Mouse (Mus musculus) thymus, postnatal 14 days (tissue): ENCODE measurements around the gene Zfp169.
A peak's percentile ranks its signal among the peaks of the same experiment; 100 is the strongest.
"Not testable (repeated sequence)": the region's sequence is repeated elsewhere in the genome, so short reads cannot be mapped to it uniquely, and the experiment has no call there.

Experiments used
- DNase-seq: peaks from one replicate; pipeline ENCODE4 v3.0.0; 2021

Zfp169 gene

DNA sequence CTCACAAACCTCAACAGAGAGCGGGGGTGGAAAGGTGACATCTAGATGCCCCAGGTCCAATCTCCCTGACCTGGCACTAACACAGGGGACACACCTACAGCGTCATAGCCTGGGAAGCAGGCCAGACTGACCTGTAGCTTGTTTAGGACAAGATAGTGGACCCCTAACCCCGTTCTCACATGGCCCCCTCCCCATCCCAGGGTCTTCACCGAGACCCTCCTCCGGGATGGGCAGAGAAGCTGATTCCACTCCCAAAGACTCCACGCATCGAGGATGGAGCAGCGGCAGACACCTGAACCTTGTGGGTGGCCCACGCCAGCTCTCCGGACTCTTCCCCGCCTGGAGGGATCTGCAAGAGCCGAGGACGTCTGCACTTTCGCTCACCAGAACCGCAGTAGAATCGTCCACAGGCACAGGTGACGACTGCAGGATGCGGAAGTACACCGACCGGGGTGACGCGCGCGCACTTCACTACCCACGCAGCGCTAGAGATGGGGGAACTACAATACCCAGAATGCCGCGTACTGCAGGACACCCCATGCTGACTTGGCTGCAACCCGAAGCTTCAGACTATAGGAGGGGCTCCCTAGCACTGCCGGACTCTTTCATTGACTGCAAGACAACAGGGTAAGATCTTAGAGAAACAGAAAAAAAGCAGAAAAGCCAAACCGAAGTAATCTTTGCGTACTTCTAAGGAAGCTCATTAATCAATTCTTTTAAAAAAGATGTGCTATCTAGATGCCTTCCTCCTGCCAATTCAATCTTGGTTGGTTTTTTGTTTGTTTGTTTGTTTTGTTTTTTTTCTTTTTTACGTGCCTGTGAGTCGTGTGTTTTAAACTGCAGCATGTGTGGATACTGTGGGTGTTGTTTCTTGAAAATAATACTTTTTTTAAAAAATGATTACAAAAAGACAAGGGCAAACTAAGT lies at the start of gene Zfp169, which contains the start of gene A830005F24Rik:
TSS of gene Zfp169 (minus strand) at position 449 of the 927 bp plus-strand sequence.
TSS of gene A830005F24Rik (plus strand) at position 568 of the 927 bp plus-strand sequence.
- peak; percentile 93 for DNase-seq

DNA sequence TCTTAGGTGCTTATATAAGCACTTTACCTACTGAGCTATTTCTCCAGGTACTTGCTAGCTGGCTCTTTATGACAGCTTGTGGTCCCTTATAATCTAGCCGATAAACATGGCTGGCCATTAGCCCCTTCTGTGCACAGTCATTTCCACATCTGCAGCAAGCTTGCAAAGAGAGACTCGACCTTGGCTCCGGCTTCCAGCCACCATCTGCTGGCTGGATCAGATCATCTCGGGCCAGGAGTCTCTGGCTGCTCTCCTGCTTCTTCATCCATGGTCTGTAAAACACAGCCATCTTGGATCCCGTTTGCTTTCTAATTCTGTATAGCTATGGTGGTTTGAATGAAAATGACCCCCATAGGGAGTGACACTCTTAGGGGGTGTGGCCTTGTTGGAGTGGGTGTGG lies 49.1 kb upstream of the Zfp169 start:
- no peak for DNase-seq

DNA sequence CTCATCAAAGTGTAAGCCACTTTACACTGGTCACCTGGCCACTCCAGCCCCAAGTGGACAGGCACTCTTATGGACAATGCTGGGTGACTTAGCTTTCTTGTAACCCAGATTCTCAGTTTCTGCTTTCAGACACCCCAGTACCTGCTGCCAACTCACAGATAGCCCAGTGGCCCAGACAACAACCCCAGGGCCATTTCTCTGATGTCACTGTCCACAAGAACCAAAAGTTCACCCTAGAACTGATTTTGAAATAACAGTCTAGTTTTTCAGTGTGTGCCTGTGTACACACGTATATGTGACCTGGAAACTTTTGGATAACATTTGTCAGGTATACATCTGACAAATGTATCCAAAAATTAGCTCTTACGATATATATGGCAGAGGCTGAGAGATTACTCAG lies 48.2 kb upstream of the Zfp169 start:
- DNase-seq = no peak

- DNase-seq = no peak
Measured at GRCm38 (mm10) chr13:48555976-48556375, 42.7 kb upstream of the Zfp169 start.

DNA sequence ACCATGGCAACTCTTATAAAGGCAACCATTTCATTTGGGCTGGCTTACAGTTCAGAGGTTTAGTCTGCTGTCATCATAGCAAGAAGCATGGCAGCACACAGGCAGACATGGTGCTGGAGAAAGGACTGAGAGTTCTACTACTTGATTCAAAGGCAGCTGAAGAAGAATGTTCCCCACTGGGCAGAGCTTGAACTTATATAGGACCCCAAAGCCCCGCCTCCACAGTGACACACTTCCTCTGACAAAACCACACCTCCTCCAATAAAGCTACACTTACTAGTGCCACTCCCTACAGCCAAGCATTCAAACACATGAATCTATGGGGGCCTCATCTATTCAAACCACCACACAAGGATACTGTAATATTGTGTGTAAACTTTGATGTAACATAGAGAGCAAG lies 41.3 kb upstream of the Zfp169 start:
- DNase-seq = no peak

DNA sequence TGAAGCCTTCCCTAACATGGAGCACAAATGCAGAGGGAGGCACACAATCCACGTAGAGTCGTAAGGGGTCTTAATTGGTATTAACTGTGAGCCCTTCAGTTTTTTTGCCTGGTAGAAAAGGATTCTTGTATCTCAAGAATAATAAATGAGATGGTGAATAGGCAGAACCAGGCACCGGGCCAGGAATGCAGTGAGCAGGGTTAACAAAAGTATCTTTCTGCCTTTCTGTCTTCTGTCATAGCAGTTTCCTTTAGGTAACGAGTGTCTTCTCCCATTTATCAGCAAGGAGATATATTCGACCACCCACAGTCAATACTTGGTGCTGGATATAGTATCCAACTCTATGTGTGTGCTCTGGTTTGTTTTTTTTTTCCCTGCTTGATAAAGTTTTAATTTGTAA lies 40.3 kb upstream of the Zfp169 start:
- DNase-seq = no peak

- no peak for DNase-seq
Measured at GRCm38 (mm10) chr13:48552181-48553090, 39.2 kb upstream of the Zfp169 start.

- no peak for DNase-seq
Measured at GRCm38 (mm10) chr13:48548296-48548695, 35.0 kb upstream of the Zfp169 start.

DNA sequence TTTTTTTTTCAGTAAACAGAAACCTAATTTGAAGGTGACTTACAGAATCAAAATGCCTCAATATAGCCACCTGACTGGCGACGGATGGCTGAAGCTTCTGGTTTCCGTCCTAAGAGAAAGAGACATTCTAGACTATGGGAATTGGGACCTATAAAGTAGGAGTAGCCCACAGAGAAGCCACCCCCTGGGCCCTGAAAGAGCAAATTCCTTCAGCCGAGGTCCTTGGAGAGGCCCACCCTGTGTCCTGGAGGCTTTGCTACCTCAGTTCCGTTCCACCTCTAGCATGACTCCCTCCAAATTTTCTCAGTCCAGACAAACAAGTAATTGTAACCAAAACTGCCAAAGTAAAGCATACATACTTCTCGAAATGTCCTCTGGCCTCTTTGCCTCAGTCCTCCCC lies 34.4 kb upstream of the Zfp169 start:
- DNase-seq = no peak

DNA sequence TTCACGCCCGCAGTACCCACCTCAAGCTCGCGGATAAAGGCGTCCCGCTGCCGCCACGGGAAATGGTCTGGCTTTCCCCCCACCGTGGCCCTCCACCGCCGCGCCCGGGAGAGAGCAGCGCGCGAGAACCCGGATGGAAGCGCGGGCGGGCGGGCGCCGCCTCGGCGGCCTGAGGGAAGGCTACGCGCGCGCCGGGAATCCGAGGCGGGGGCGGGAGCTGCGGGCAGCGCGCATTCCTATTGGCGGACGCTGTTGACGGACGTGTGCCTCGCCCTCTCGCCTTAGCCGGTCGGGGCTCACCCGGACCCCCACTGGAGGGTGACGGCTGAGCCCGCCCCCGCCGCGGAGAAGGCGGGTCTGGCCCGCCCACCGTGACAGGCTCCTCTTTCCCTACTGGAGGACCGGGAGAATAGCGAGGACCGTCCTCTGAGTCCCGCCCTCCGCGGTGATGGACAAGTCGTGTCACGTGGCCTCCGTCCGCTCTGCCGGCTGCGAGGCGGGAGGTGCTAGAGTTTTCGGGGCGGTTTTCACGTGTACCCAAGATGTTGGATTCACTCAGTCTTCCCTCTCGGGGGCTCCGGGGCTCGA lies 33.2 kb upstream of the Zfp169 start:
- DNase-seq = peak; percentile 98

DNA sequence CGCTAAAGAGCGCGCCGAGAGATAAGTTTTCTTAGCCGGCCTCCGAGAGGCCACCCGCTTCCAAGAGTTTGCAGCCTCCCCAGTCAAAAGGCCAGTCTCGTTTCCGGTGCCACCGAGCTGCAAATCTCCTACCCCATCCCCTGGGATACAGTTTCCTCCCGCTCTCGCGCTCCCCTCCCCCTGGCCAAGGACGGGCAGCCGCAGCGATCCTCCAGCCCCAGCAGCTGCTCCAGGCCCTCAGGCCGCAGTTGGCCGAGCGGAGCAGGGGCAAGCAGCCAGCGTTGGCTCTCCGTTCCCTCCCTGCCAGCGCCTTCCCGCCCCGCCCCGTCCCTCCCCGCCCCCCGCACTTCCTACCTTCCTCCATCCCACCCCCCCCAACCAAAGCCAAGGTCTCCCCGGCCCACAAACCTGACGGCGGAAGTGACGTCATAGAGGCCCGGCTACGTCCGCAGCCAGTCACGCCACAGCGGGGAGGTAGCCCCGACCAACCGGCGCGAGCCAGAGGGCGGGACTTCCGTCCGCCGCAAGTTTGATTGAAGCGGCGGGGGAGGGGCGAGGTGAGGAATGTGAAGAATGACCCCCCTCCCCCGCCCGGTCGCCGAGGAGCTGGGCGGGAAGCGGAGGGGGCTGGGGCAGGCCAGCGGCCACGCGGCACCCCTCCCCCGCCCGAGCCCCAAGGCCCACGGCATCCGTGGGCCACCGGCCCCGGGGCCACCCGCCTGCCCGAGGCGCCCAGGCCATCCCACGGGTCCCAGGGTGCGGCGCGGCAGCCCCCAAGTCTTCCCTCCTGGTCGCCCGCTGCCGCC lies 32.4 kb upstream of the Zfp169 start:
- peak; percentile 98 for DNase-seq

- DNase-seq = no peak
Measured at GRCm38 (mm10) chr13:48544867-48545266, 31.6 kb upstream of the Zfp169 start.

GRCm38 (mm10) chr13:48544391-48544790 lies 31.1 kb upstream of the Zfp169 start:
- no peak for DNase-seq

DNA sequence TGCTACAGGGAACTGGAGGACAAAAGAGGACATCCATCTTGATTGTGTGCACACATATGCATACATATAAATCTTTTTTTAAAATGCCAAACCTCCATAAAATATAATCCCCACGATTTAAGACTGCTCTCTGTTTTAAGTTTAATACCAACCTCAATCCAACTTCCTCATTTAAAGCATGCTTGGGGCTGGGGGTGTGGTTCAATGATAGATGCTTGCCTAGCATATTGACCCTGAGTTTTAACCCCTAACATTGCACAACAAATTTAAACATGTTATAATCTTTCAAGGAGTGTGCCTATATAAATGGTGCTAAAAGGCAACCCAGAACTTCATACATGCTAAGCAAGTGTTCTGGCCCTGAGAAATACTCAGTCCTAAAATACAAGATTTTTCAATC lies 27.2 kb upstream of the Zfp169 start:
- no peak for DNase-seq

DNA sequence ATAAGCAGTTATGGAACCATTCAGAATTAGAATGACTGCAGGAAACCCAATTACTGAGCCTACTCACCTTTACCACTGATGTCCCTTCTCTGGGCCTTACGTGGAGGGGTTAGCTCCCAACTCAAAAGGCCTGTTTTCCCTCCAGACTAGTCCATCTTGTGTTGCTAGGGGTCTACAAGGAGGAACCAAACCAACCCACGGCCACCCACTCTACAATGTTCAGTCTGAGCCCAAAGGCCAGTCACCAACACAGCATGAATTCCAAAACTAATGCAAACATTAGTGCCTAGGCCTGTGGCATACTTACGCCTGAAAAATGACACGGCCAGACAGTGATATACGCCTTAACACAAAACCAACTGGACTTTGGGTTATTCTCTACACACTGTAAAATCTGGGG lies 20.2 kb upstream of the Zfp169 start:
- DNase-seq = no peak

DNA sequence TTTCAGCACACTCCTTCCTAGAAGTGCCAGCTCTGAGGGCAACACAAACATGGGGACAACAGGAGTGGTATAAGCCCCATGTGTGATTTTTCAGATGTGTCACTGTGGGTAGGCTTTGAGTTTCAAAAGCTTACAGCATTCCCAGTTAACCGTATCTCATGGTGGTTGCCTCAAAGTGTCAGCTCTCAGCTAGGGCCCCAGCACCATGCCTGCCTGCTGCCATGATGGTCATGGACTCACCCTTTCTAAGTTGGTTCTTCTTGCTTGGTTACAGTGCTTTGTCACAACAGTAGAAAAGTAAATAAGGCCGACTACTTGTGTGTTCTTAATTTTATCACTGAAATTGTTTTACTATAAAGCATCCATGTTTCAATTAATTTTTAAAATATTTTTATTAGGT lies 18.2 kb upstream of the Zfp169 start:
- DNase-seq = no peak

GRCm38 (mm10) chr13:48530685-48531084 lies 17.4 kb upstream of the Zfp169 start:
- no peak for DNase-seq

- DNase-seq = no peak
Measured at GRCm38 (mm10) chr13:48529028-48529427, 15.8 kb upstream of the Zfp169 start.

- DNase-seq = peak; percentile 56
Measured at GRCm38 (mm10) chr13:48528123-48528871, 15.0 kb upstream of the Zfp169 start.

- DNase-seq = no peak
Measured at GRCm38 (mm10) chr13:48525745-48526144, 12.5 kb upstream of the Zfp169 start.

DNA sequence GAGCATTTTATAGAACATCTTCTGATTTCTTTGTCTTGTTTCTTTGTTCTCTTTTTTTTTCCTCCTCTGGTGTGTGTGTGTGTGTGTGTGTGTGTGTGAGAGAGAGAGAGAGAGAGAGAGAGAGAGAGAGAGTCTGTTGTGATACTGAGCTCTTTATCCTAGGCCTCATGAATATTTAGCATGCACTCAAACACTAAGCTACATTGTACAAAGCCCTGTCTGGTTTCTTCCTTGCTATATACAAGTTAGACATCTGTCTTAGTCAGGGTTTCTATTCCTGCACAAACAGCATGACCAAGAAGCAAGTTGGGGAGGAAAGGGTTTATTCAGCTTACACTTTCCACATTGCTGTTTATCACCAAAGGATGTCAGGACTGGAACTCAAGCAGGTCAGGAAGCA lies 5.9 kb upstream of the Zfp169 start:
- DNase-seq = not testable (repeated sequence)

DNA sequence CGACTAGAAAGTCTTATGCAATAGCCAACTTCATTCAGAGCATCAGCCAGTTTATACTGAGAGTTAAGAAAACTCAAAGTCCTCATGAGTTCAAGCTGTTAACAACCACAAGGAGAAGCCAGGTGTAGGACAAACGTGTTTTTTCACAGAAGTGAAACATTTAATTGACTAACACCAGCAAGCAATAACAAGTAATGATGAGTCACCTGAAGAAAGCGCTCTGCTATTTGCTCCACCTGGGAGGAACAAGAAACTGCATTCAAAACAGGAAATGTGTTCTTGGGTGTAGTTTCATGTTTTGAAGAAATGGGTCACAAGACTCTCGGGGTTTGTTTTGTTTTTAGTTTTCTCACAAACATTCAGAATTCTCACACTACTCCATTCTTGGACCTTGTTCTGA lies 2.6 kb upstream of the Zfp169 start:
- DNase-seq = no peak
